Mouse (Mus musculus) T-helper 2 cell (primary cell): ENCODE measurements around the gene Faim2.

Experiments used
- in situ Hi-C: fragments of 300-600 bp; cut with MboI, MseI; formaldehyde crosslinking; loops from one replicate; pipeline ENCODE4 v1.15.1; 2025; ENCODE audit warnings: high pct_unique_total_duplicates

Gene Faim2

DNA sequence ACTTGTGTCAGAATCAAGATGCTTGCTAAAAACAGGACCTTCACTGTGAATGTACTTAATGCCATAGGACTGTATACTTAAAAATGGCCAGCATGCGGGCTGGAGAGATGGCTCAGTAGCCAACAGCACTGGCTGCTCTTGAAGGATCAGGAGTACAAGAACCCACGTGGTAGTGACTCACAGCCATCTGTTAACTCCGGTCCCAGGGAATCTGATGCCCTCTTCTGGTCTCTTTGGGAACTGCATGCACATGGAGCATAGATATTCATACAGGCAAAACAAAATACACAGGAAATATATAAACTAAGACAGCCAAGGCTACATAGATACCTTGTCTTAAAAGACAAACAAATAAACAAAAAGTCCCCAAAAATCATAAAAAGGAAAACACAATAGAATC is 58.9 kb downstream of the Faim2 start:
- in situ Hi-C loops, result loop anchor here (5.0 kb wide), 1 partner anchor 47 kb away; no protein-coding TSS in a partner anchor

DNA sequence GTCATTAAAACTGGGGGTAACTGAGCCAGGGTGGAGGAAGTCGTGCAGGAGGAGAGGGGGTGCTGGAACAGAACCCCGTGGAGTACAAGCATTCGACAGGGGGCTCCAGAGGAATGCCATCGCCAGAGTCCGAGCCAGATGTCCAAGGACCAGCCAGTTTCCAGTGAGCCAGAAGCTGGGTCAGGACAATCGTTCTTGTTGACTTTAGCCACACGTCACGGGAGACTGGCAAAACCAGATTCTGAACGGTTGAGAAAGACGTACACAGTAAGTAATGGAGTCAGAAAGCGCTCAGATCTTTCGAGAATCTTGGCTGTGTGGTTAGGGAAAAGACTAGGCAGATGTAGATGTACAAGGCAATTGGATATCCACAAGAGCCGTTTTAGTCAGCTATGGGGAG is 64.8 kb downstream of the Faim2 start:
- in situ Hi-C loops, result no loop called here

DNA sequence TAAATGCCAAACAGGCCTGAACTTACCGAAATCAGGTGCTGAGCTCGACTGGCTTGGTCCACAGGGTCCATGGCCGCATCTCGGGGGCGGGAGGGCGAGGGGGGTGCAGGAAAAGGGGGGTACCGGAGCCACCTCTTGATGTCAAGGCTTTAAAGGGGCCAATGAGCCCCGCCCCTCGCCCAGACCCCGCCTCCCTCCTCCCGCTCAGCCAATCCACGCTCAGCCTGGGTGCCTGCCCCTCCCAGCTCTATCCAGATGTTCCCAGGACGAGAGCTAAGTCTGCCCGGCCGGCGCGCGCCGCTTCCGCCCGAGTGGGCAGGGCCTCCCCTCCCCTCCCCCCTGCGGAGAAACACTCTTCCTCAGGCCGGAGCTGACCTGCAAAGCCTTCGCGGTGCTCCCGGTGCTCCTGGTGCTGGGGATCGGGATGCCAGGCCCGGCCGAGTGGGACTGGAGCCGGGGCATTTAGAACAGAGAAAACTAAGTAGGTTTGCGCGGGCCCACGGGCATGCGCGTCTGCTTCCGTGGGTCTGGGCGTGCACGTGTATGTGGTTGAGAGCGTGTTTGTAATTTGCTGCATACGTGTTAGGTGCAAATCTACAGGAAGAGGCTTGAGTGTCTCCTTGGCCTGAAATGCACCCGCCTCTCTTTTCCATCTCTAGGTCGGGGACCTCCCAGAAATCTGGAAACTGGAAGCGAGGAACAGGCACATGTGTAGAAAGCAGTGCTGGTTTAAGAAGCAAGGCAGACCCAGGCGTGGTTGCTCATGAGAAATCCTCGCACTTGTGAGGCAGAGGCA is 70.2 kb downstream of the Faim2 start, which contains the start of gene Nckap5l:
Gene Nckap5l (minus strand): TSS at position 143 of the 796 bp plus-strand sequence.
- in situ Hi-C loops, result no loop called here

DNA sequence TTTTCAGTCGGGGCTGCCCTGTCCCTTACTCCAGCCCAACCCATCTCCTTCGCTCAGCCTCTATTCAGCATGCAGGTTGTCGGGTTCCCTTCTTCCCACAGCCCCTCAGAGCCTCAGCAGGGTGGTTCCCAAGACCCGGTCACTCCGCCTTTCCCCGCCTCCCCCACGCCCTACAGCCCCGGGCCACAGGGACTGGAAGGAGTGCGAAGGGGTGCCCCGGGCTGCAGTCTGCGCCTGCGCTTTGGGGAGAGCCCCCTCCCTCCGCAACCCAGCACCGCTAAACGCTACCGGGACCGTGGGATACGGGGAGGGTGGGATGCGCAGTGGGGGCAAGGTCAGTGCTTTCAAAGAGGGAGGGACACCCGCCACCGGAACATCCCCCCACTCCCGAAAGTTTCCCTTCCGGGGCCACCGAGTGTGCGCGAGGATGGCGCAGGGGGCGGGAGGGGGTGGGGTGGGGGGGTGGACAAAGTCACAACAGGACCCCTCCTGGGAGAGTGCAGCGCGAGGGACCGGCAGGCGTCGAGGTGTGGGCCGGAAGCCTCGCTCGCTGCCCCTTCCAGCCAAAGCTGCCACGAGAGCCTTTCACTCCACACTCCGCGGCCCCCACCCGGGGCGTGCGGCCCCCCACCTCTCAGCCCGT is 70.9 kb downstream of the Faim2 start:
- in situ Hi-C loops, result no loop called here

DNA sequence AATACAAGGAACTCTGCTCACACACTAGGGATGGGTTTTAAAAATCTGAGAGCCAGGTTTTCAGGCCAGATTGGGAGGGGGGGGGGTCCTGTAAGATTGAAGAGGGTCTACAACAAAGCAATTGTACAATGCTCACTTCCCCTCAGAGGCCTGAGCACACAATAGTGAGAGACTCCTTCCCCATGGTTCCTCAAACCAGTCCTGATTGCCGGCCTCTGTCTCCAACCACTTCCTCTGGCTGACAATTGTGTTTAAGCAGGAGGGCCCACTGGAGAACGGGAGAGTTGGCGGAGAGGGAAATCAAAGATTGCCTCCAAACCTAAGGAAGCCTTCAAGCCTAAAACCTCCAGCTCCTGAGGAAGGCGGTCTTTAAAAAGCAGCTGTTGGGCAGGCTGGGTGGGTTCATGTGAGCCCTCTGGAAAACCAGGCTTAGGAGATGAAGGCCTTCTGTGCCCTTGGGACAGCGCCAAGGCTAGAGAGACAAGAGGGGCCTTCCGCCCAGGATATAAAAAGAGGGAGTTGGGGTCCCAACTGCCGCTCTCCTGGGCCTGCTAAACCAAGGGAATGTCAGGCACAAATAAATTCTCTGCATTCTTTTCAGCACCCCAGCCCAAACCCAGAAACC is 71.5 kb downstream of the Faim2 start:
- in situ Hi-C loops, result no loop called here

DNA sequence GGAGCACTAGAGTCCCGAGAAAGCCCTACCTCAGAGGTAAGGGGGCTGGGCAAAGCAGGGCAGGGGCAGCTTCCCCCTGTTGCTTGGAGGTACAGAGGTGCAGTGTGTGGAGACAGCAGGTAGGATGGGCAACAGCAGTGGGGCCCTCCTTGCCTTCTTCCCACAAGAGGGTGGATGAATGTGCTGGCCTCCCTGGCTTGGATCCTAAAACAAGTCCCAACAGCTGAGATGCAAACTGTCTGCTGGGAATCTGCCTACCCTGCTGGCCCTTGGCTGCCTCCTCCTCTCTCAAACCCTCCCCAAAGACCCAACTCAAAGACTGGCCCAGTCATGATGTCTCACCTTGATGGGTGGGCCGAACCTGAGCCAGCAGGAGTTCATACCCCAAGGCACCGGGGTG is 72.5 kb downstream of the Faim2 start:
- in situ Hi-C loops, result no loop called here

DNA sequence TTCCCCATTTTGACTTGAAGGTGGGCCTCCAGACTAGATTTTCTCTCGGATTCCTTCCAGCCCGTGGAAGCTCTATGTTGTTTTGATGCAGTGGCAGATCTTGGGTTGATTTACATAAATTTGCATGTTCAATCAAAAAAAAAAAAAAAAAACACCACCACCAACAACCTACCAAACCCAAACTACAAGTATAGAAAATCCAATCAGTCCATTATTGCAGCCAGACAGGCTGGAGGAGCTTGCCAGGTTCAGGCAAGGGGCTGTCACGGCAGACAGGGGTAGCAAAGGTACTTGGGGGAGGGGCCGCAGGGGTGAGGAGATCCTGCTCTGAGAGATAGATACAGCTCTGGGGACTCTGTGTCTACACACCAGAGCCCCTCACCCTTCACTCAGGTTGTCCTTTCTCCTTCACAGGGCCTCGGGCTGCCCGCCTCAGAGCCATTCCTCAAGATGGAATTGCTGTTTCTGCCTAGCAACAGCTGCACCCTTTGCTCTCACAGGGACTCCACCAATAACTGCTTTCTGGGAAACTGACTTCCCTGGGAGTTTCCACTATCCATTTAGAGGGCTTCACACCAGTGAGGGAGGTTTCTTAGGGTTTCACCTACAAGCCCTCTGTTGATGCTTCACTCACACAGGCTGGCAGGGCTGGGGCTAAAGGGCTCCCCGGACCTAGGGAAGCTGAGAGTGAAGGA is 73.2 kb downstream of the Faim2 start:
- in situ Hi-C loops, result no loop called here

DNA sequence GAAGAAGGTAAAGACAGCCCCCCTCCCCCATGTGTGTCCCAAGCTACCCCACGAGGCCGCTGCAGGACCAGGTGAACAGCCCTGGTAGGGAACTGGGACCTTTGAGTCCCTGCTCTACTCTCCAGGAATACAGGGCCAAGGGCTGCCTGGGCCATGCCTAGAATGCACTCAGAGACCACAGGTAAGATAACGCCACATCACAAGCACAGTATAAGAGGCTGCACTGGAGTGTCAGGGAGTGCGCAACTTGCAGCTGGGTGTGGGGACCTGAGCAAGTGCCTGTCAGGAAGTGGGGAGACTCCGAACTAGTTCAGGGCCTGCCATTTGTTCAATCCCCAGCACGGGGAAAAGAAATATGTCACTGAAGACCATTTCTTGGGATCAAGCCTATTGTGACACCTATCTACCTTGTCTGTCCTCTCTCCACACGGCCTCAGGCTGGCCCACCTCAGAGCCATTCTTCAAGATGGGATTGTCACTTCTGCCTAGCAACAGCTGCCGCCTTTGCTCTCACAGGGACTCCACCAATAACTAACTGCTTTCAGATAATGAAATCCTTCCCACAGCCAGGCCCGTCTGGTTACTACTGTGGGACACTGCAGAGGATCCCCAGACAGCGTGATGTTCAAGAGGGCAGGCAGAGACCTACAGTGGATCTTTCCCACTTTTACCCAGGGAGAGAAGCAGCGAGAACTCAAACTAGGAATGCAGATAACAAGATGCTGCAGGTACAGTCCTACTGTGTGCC is 74.6 kb downstream of the Faim2 start:
- in situ Hi-C loops, result no loop called here

DNA sequence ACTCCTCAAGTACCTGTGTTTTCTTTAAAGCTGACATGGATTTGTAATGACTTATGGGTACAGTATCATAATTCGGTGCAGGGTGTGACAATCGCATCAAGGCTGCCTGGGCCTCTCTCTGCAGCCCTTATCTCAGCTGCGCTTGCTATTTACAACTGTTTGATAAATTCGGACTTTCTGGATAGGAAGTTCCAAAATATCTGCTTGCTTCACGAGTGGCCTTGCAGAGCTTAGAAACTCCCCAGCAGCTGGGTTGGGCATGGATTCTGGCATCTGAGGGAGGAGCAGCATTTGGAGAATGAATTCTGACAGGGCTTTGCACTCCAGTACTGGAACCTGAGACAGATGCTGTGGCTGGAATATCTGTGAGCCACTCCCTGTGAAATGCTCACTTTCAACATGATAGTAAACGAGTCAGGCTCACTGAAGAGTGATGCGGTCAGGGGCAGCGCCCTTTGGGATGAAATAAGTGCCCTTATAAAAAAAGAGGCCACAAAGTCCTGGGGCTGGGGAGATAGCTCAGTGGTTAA is 78.1 kb downstream of the Faim2 start:
- in situ Hi-C loops, result no loop called here

DNA sequence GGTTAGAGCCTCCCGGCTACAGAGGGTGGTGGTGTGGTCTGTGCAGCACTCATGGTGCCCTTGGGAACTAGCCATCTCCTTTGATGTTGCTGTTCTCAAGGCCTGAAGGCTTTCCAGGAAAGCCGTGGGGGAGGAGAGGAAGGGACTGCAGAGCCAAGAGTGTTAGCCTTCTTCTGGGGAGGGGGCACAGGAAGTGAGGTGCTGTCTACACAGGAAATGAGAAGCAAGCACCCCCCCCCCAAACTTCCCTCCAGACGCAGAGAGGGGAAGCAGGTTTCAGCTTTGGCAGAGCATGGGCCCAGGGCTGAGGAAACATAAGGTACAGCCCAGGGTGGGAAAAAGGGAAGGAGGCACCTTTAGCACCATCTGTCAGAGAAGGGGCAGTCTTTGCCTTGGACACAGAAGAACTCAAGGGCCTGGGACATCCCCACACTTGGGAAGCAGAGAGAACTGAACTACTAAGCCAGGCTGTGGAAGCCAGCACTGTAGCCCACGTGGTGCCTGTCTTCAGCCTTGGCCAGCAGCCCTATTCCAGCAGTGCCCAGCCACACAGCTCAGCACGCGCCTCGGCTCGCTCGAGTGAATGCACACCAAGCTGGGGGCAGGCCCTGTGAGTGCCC is 78.7 kb downstream of the Faim2 start:
- in situ Hi-C loops, result no loop called here
